In the genomic region with DNA sequence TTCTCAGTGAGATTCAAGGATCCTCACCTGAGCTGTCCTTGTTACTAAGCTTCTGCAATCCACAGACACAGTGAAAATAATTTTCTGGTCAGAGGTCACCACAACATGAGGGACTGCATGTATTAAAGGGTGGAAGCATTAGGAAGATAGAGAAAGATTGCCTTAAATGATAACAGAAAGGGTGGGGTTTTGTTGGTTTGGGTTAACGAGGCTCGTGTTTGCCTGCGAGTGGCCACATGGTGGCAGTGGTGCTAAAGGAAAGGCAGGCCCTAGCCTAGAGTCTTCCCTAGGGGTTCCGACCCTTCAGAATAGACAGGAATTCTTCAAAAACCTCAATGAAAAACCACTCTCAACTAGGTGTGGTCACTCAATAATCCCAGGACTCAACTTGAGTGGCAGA, we compare ENCODE assay signal across 8 mouse cellular contexts. TPM values are rescaled to one million over a fixed set of nuclear protein-coding genes. Genes with fewer than 3 reads are reported as not detected.
DNase-seq lines count a peak whose midpoint lies in the region; ATAC-seq lines count a peak whose summit lies in the region.

No protein-coding gene starts in this region.

- H3K36me3 ChIP-seq in forebrain, embryonic 13.5 days (ENCODE audit: poor library complexity, severe bottlenecking) = no peaks in the 10 kb centered on the region
- H3K36me3 ChIP-seq in forebrain, embryonic 10.5 days (replicated peaks) = no peaks in the 10 kb centered on the region

- no peak overlapping the region for H3K4me3 ChIP-seq in forebrain, embryonic 13.5 days
- H3K4me3 ChIP-seq in forebrain, embryonic 10.5 days = no peak overlapping the region

- H3K9me3 ChIP-seq in forebrain, embryonic 13.5 days (replicated peaks) = no peaks in the 10 kb centered on the region
- H3K9me3 ChIP-seq in forebrain, embryonic 10.5 days = no peaks in the 10 kb centered on the region

- 0 out of 2 replicates have a peak, but pooled peaks cover 3% of the 10 kb centered on the region for H3K4me1 ChIP-seq in forebrain, embryonic 13.5 days
- H3K4me1 ChIP-seq in forebrain, embryonic 10.5 days = peaks cover 19% of the 10 kb centered on the region

- ATAC-seq in forebrain, embryonic 13.5 days = peak; percentile 68; the same call in 1 of the 2 replicates
- ATAC-seq in common myeloid progenitor, adult 5-6 weeks (replicated peaks; ENCODE audit: low read depth, poor library complexity, severe bottlenecking) = peak; percentile 75

- 8% methylated on average over 4 of the region's 4 CpGs for WGBS in forebrain, embryonic 13.5 days
- 16% methylated on average over 4 of the region's 4 CpGs for WGBS in forebrain, embryonic 10.5 days

- H3K27me3 ChIP-seq in forebrain, embryonic 13.5 days = no peaks in the 10 kb centered on the region
- H3K27me3 ChIP-seq in forebrain, embryonic 10.5 days (ENCODE audit: poor library complexity, severe bottlenecking) = 0 out of 2 replicates have a peak, but pooled peaks cover 4% of the 10 kb centered on the region

- no peak overlapping the region for H3K4me2 ChIP-seq in forebrain, embryonic 13.5 days

- DNase-seq in forebrain, embryonic 10.5 days (ENCODE audit: extremely low spot score, low spot score) = no peak
- peak; percentile 23 to 52 for DNase-seq in right cerebral cortex, adult 2 months (ENCODE audit: low spot score in 2 of 2)
- no peak for DNase-seq in right cerebral cortex, postnatal 25 days
- peak; percentile 26 for DNase-seq in hindlimb bud, embryonic 11.5 days (ENCODE audit: extremely low spot score, low read depth, low spot score)
- DNase-seq in lung, postnatal 14 days = peak; percentile 63
- DNase-seq in thymus, postnatal 0 days (ENCODE audit: low spot score) = peak; percentile 59

- no peak overlapping the region for H3K27ac ChIP-seq in forebrain, embryonic 13.5 days
- H3K27ac ChIP-seq in forebrain, embryonic 10.5 days = no peak overlapping the region

- H3K9ac ChIP-seq in forebrain, embryonic 13.5 days = no peak overlapping the region

RNA-seq across cellular contexts. Expression of gene D630039A03Rik, which starts 14.9 kb away (rescaled TPM):
- 0.08 TPM in 1 of 2 replicates, not detected in the other for polyA plus RNA-seq in forebrain, embryonic 13.5 days (2015; fragmentation: Nextera tagmentation; extraction: Ambion mirVana)
- not detected in 2 replicates for polyA plus RNA-seq in forebrain, embryonic 10.5 days (2016; fragmentation: Nextera tagmentation; extraction: Ambion mirVana)
- total RNA-seq in common myeloid progenitor, adult 5-6 weeks (2017) = not detected in 2 replicates
- polyA plus RNA-seq in thymus, postnatal 0 days (2015; fragmentation: Nextera tagmentation; extraction: Ambion mirVana) = 0.13 and 0.16 TPM in 2 replicates

RNA-seq across cellular contexts. Expression of gene Txn1, which starts 55.0 kb away (rescaled TPM):
- 358 and 382 TPM in 2 replicates for polyA plus RNA-seq in forebrain, embryonic 13.5 days (2015; fragmentation: Nextera tagmentation; extraction: Ambion mirVana)
- 442 and 447 TPM in 2 replicates for polyA plus RNA-seq in forebrain, embryonic 10.5 days (2016; fragmentation: Nextera tagmentation; extraction: Ambion mirVana)
- 148 and 206 TPM in 2 replicates for total RNA-seq in common myeloid progenitor, adult 5-6 weeks (2017)
- 716 and 724 TPM in 2 replicates for polyA plus RNA-seq in thymus, postnatal 0 days (2015; fragmentation: Nextera tagmentation; extraction: Ambion mirVana)

Comparison
In these comparisons a context has a peak if more than half of its experiments do, and no peak if none do; other contexts are left out.
1. DNase-seq: peak in right cerebral cortex, adult 2 months (2 of 2), hindlimb bud, embryonic 11.5 days (single experiment), lung, postnatal 14 days (single experiment) and thymus, postnatal 0 days (single experiment); none in forebrain, embryonic 10.5 days (single experiment) and right cerebral cortex, postnatal 25 days (single experiment).